Mouse (Mus musculus) C2C12 (cell line): ENCODE measurements at regions not wholly inside any gene's neighbourhood (a gene's known extent, or its start where the extent isn't known, plus 50 kb on each side); places are given as distances from the start of the nearest gene placed in this dataset.

Experiments used
- H3K27me3 ChIP-seq: one replicate; pipeline ENCODE4 v1.6.1; 2011; ENCODE audit not compliant: control insufficient read depth, insufficient read depth, insufficient read length
- H3K36me3 ChIP-seq: one replicate; pipeline ENCODE4 v1.6.1; 2011; ENCODE audit not compliant: control insufficient read depth, insufficient read depth
- H3K4me3 ChIP-seq: one replicate; pipeline ENCODE4 v1.5.1; 2011; ENCODE audit warnings: mild to moderate bottlenecking, control low read depth; ENCODE audit not compliant: poor library complexity, insufficient read depth, severe bottlenecking
- H3K79me2 ChIP-seq: one replicate; pipeline ENCODE4 v1.6.1; 2011; ENCODE audit not compliant: control insufficient read depth, insufficient read depth
- H3K79me3 ChIP-seq: one replicate; pipeline ENCODE4 v1.6.1; 2011; ENCODE audit warnings: low read depth, control low read depth
- H3ac ChIP-seq: one replicate; pipeline ENCODE3; 2011; ENCODE audit warnings: low read depth; ENCODE audit not compliant: control insufficient read depth, insufficient read length
- CEBPB ChIP-seq: IDR thresholded peaks from one replicate; pipeline ENCODE4 v1.6.1; 2011; ENCODE audit warnings: low read depth, mild to moderate bottlenecking, control low read depth, moderate library complexity
- CTCF ChIP-seq: IDR thresholded peaks from one replicate; pipeline ENCODE4 v1.5.1; 2011; ENCODE audit not compliant: control insufficient read depth, insufficient read depth, insufficient read length
- FOSL1 ChIP-seq: IDR thresholded peaks from one replicate; pipeline ENCODE4 v1.8.0; 2011; ENCODE audit warnings: mild to moderate bottlenecking, low read length; ENCODE audit not compliant: poor library complexity, insufficient read depth, severe bottlenecking
- MAX ChIP-seq: IDR thresholded peaks from one replicate; pipeline ENCODE4 v1.6.1; 2011; ENCODE audit warnings: mild to moderate bottlenecking, control low read depth
- MYOD1 ChIP-seq: IDR thresholded peaks from one replicate; pipeline ENCODE4 v1.6.1; 2011; ENCODE audit warnings: low read depth; ENCODE audit not compliant: control insufficient read depth, insufficient read length
- MYOG ChIP-seq: IDR thresholded peaks from one replicate; pipeline ENCODE4 v1.6.1; 2011; ENCODE audit not compliant: control insufficient read depth, insufficient read length; ENCODE audit errors: extremely low read depth
- USF1 ChIP-seq: IDR thresholded peaks from one replicate; pipeline ENCODE4 v1.6.1; 2011; ENCODE audit warnings: low read depth, mild to moderate bottlenecking, control low read depth, moderate library complexity

DNA sequence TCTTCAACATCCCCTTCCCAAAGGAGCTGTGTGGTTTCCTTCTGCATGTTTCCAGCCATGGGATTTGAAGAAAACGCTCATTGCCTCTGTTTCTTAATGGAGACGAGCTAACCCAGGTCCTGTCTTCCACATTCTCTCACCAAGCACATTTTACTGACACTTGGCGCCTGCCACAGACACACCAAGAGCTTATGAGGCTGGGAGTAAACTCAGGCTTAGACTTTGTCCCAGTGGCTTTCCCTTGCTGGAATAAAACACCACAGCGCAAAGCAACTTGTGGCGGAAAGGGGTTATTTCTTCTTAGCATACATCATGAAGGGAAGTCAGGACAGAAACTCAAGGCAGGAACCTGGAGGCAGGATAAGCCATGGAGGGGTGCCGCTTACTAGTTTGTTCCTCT is 184.5 kb upstream of the Hes1 start:
- no peaks in the 10 kb centered on the region for H3K27me3 ChIP-seq
- TF ChIP-seq CTCF (no peak), USF1 (no peak), MYOD1 (no peak)
- no peak overlapping the region for H3ac ChIP-seq
- H3K36me3 ChIP-seq, result no peaks in the 10 kb centered on the region
- no peak overlapping the region for H3K4me3 ChIP-seq
- H3K79me2 ChIP-seq, result no peaks in the 10 kb centered on the region
- no peaks in the 10 kb centered on the region for H3K79me3 ChIP-seq

DNA sequence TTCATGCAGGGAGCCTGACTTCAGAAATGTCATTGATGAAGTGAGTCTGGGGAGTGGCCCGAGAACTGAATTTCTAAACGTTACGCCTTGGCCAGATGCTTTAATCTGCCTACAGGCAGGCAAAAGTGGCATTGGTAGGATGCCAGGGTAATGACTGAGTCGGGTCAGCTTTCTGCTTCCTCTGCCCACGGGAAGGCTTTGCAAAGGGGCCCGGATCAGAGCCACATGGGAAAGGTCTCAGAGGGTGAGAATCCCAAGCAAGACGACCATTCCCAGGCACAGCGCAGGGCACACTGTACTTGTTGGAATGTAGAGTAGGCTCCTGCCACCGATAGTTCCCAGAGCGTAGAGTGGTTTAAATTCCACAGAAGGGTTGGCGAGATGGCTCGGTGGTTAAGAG is 182.7 kb upstream of the Hes1 start:
- H3K79me3 ChIP-seq, result no peaks in the 10 kb centered on the region
- TF ChIP-seq USF1 (no peak), MYOD1 (no peak)
- H3K4me3 ChIP-seq, result no peak overlapping the region
- no peaks in the 10 kb centered on the region for H3K27me3 ChIP-seq
- no peaks in the 10 kb centered on the region for H3K79me2 ChIP-seq
- H3ac ChIP-seq, result no peak overlapping the region
- no peaks in the 10 kb centered on the region for H3K36me3 ChIP-seq

DNA sequence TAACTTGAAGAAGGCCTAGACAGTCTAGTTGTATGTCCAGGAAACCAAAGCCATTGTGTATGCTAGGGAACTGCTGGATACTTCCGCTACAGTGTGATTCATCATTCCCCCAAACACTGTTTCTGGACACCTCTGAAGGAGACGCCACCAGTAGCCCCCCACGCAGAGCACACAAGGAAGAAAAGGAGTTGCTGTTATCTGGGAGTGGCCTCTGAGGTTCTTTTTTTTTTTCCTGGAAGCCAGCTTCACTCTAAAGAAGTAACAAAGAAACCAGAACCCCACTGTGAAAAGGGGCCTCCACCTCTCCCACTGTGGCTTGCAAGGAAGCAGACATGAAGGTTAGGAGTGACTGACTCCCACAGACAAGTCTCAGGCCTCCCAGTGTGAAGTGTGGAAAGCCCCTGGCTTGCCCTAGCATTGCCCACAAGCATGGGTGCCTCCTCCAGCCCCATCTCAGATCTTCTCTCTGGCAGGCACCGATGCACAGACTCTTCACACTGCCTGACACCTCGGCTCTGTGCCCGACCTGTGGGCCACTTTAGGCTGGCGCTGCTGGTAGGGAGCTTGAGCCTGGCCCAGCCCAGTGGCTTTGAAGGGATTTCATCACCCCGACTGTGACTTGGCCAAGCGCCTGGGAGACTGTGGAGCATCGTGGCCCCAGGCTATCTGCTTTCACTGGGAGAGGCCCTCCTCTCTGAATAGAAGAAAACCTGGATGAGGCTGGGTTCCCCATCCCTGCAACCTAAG is 181.8 kb upstream of the Hes1 start:
- Histone ChIP-seq H3K79me2 (no peaks in the 10 kb centered on the region), H3ac (no peak overlapping the region), H3K79me3 (no peaks in the 10 kb centered on the region), H3K36me3 (no peaks in the 10 kb centered on the region), H3K4me3 (no peak overlapping the region), H3K27me3 (no peaks in the 10 kb centered on the region)
- TF ChIP-seq CEBPB (peak; percentile 65), CTCF (no peak)

GRCm38 (mm10) chr16:29883252-29883992 is 180.8 kb upstream of the Hes1 start:
- TF ChIP-seq FOSL1 (no peak), CEBPB (no peak), CTCF (no peak), MYOG (no peak), USF1 (no peak), MYOD1 (no peak), MAX (no peak)
- no peak overlapping the region for H3K4me3 ChIP-seq

GRCm38 (mm10) chr16:29884899-29885298 is 179.3 kb upstream of the Hes1 start:
- no peak for TF ChIP-seq CTCF
- Histone ChIP-seq H3K36me3 (no peaks in the 10 kb centered on the region), H3K79me2 (no peaks in the 10 kb centered on the region), H3K79me3 (no peaks in the 10 kb centered on the region), H3ac (no peak overlapping the region), H3K4me3 (no peak overlapping the region), H3K27me3 (no peaks in the 10 kb centered on the region)

More at GRCm38 (mm10) chr16:29883252-29883992, 180.8 kb upstream of the Hes1 start:
- no peaks in the 10 kb centered on the region for H3K79me3 ChIP-seq
- H3K36me3 ChIP-seq, result no peaks in the 10 kb centered on the region
- no peaks in the 10 kb centered on the region for H3K27me3 ChIP-seq
- H3ac ChIP-seq, result no peak overlapping the region
- H3K79me2 ChIP-seq, result no peaks in the 10 kb centered on the region

DNA sequence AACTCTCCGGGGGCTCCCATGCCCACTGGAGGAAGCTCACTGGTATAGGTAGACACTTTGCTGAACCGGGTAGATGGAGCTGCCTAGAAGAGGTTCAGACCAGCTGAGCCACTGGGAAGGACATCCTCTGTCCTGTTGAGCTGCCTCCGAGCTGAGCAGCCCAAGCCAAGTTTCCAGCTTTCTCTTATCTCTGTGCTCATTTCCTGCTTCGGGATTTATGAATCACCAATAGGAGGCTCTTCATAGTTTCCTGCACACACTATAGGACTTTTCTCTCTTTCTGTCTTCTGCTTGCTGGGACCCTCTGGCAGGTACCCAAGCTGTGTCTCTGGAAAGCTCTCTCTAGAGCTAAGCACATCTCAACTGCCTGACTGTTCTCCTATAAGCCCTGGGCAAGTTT is 177.4 kb upstream of the Hes1 start:
- no peak for TF ChIP-seq CEBPB
- no peak overlapping the region for H3ac ChIP-seq
- H3K4me3 ChIP-seq, result no peak overlapping the region
- no peaks in the 10 kb centered on the region for H3K79me2 ChIP-seq
- no peaks in the 10 kb centered on the region for H3K79me3 ChIP-seq
- H3K36me3 ChIP-seq, result no peaks in the 10 kb centered on the region
- H3K27me3 ChIP-seq, result no peaks in the 10 kb centered on the region

GRCm38 (mm10) chr16:29889346-29889745 is 174.8 kb upstream of the Hes1 start:
- Histone ChIP-seq H3K4me3 (no peak overlapping the region), H3K27me3 (no peaks in the 10 kb centered on the region), H3K36me3 (no peaks in the 10 kb centered on the region), H3K79me3 (no peaks in the 10 kb centered on the region), H3ac (no peak overlapping the region), H3K79me2 (no peaks in the 10 kb centered on the region)
- TF ChIP-seq CEBPB, result no peak
- no peak for TF ChIP-seq FOSL1
- no peak for TF ChIP-seq CTCF
- no peak for TF ChIP-seq USF1
- TF ChIP-seq MAX, result no peak
